In genomic region chr1:20890941-20891399, GRCm38 (mm10) we compare ENCODE assay signal across 8 mouse cellular contexts. TPM values are rescaled to one million over a fixed set of nuclear protein-coding genes. Genes with fewer than 3 reads are reported as not detected.
DNase-seq lines count a peak whose midpoint lies in the region; ATAC-seq and TF ChIP-seq lines count a peak whose summit lies in the region.

No protein-coding gene starts in this region.

- in situ Hi-C loops in Patski (cut with MboI; ENCODE audit: low pct_unique_long_range_greater_than_20kb): no loop called here

- no peak for DNase-seq in Patski (ENCODE audit: low read depth, low spot score)
- DNase-seq in cerebellum, postnatal 25 days: peak; percentile 83 to 87
- DNase-seq in gastrocnemius, postnatal 10 days: peak; percentile 25
- DNase-seq in left cerebral cortex, adult 9 months (ENCODE audit: low spot score in 2 of 2): peak; percentile 52 to 85
- DNase-seq in right cerebral cortex, adult 18-20 months: peak; percentile 85
- DNase-seq in urinary bladder, postnatal 14 days (ENCODE audit: low spot score): peak; percentile 71

- POLR2A ChIA-PET in Patski (lab: Charles Lee): no interaction called here

- ATAC-seq in Patski: peak; percentile 63
- ATAC-seq in inflammation-experienced regulatory T-cells, adult 6 months: peak; percentile 64
- peak; percentile 71 for ATAC-seq in megakaryocyte, adult 5-6 weeks (ENCODE audit: poor library complexity, severe bottlenecking)

- no peaks in the 10 kb centered on the region for H3K27me3 ChIP-seq in Patski

- TF ChIP-seq CTCF in Patski (IDR thresholded peaks at IDR 0.05): peak; percentile 75

- CTCF ChIA-PET in Patski (lab: Charles Lee): interaction anchor here (0.5 to 1.9 kb wide), 6 partner anchors 10 to 276 kb away, joined by 3 to 7 read pairs (median 3); no protein-coding TSS in a partner anchor

RNA-seq across cellular contexts. Expression of gene Paqr8, which starts 0.6 kb away (rescaled TPM):
- polyA plus RNA-seq in Patski (2021): 7.5 TPM
- total RNA-seq in gastrocnemius, postnatal 10 days (2021): 1 to 10 TPM; 2.0 to 2.2 TPM
- 1 to 10 TPM; 3.0 to 4.8 (median 3.3) TPM for polyA plus RNA-seq in inflammation-experienced regulatory T-cells, adult 6 months (2017; shearing (Covaris generic))
- total RNA-seq in megakaryocyte, adult 5-6 weeks (2015): 0.71 and 1.7 TPM in 2 replicates
- 0.84 and 1.1 TPM in 2 replicates for total RNA-seq in megakaryocyte, adult 5-6 weeks (2017)
